Mouse (Mus musculus): Measurements from ENCODE around the gene Srpk1.

DNA sequence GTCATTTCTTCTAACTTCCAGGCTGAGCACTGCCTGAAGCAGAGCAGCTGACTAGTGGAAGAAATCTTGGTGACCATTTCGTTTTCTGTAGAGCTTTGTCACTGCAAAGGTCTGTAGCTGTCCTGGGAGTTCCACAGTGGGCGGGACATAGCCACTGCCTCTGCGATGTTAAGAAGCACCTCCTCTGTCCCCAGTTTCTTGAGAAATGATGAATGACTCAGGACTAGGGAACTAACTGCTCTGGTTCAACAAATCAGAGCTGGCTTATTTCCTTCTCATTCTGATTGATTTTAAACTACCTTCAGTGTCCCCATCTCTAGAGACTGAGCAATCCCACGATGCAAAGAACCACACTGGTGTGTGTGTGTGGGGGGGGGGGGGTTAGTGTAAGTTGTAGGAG, 21.6 kb upstream of the Srpk1 start:
- TF ChIP-seq TAL1 (IDR thresholded peaks at IDR 0.05; ENCODE audit: low read length) (no peak), ZNF384 (IDR thresholded peaks at IDR 0.05; ENCODE audit: low read depth, low read length) (no peak), MAX (IDR thresholded peaks at IDR 0.05; ENCODE audit: low read length) (no peak), POLR2A (IDR thresholded peaks at IDR 0.05; ENCODE audit: control insufficient read depth in 1 of 2, insufficient read depth in 1 of 2, low read depth in 1 of 2, low read length in 2 of 2, poor library complexity in 1 of 2) (no peak), CTCF (IDR thresholded peaks at IDR 0.05 in 2 of 3, conservative IDR thresholded peaks at IDR 0.05 in 1 of 3; ENCODE audit: control insufficient read depth in 1 of 3, insufficient read depth in 1 of 3, low read depth in 2 of 3, low read length in 3 of 3, poor library complexity in 1 of 3, severe bottlenecking in 1 of 3) (no peak), CHD2 (IDR thresholded peaks at IDR 0.05; ENCODE audit: low read length) (no peak), ETS1 (IDR thresholded peaks at IDR 0.05; ENCODE audit: low read depth, low read length) (no peak), NRF1 (IDR thresholded peaks at IDR 0.05; ENCODE audit: insufficient read depth, low read depth, low read length, poor library complexity, severe bottlenecking) (no peak), SMC3 (IDR thresholded peaks at IDR 0.05; ENCODE audit: low read depth, low read length) (no peak), GATA1 (IDR thresholded peaks at IDR 0.05; ENCODE audit: low read depth, low read length) (no peak), CHD1 (IDR thresholded peaks at IDR 0.05; ENCODE audit: low read depth, low read length) (no peak), USF2 (IDR thresholded peaks at IDR 0.05; ENCODE audit: borderline replicate concordance in 1 of 2, insufficient read depth in 1 of 2, low read depth in 1 of 2, low read length in 2 of 2) (no peak)

Data from MEL (cell line).